Mouse (Mus musculus): ENCODE measurements around the gene Plch1.

Plch1 gene

GRCm38 (mm10) chr3:63899309-63899695 is at the start of gene Plch1:
Gene Plch1, minus strand, starts transcription at chr3:63899472.
- CTCF ChIA-PET = no interaction called here

- CTCF ChIA-PET = no interaction called here
Observed at GRCm38 (mm10) chr3:63941204-63941850, 42.1 kb upstream of the Plch1 start.

DNA sequence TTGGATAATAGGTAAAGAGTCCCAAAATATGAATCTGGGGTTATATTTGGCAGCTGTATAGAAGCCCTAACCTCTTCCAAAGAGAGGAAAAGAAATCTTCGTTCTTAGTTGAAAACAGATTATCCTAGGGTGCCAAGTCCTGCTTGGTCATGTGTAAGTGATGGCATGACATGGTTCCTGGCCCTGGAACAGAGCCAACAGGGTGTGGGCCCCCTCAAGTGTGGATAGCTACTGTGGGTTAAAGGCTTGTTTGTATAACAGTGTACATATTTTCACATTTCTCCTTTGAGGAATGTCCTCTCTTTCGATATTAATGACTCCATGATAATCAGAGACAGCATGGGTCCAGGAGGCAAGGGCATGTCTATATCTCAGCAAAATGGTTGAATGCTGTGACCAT is 39.7 kb upstream of the Plch1 start:
- CTCF ChIA-PET = no interaction called here

DNA sequence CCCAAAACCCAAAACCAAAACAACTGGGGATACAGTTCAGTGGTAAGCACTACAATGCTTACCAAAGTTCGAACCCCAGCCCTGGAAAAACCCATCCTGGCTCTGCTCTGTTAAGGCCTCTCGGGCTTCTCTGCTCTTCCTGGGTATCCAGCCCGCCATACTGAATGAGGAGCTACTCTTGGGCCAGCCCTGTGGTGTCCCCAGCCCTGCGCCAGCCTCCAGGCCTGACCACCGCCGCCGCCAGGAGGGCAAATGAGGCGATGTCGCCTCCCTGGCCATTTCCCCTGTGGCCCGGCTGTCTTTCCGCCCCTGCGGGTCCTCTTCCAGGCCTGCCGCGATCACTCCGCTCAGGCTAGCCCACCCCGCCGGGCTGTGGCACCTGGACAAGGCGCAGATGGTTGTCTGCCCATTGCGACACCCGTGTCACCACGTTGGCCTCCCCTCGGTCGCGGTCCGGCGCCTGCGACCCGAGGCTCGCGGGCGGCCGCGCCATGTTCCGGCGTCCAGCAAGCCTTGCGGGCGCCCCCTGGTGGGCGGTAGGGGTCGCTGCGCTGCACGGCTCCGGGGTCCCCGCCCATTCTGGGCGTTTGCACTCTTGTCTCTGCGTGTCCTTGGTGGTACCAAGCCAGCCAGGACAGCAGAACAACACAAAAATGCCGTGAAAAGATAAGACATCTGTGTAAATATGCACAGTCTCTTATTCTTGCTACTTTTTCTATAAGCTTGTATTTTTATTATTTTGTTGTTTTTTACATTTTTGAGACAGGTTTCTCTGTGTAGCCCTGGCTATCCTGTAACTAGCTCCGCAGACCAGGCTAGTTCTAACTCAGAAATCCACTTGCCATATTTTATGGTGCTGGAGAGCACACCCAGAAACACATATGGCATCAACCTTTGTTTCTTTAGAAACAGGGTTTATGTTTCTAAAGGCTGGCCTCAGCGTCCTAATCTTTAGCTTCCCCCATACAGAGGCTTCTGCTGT is 29.9 kb upstream of the Plch1 start, which contains the start of gene E130311K13Rik:
Gene E130311K13Rik, minus strand, starts transcription at position 595 of the 982 bp plus-strand sequence.
- CTCF ChIA-PET = interaction anchor here (0.7 to 1.3 kb wide), 2 partner anchors 34 to 374 kb away, joined by 3 to 4 read pairs; no protein-coding TSS in a partner anchor

- CTCF ChIA-PET = no interaction called here
Observed at GRCm38 (mm10) chr3:63919634-63920033, 20.4 kb upstream of the Plch1 start.

DNA sequence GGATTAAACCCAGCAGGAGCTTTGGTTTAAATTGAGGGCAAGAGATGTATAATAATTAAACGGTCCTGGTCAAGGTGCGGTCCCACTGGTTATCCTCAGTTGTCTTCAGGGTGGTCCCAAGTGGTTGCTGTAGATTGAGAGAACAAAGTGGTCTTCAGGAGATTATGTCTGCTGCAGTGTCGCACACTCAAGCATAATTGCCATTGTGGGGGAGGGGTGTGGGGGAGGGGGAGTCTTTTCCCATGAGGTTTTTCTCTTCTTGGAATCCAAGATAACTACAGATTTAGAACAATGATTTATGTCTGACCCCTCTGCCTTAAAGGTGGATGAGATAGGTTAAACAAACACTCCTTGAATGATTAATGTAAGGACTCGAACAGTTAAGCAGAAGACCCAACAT is 11.0 kb upstream of the Plch1 start:
- CTCF ChIA-PET = no interaction called here

GRCm38 (mm10) chr3:63905241-63905640 is 6.0 kb upstream of the Plch1 start:
- CTCF ChIA-PET = no interaction called here

DNA sequence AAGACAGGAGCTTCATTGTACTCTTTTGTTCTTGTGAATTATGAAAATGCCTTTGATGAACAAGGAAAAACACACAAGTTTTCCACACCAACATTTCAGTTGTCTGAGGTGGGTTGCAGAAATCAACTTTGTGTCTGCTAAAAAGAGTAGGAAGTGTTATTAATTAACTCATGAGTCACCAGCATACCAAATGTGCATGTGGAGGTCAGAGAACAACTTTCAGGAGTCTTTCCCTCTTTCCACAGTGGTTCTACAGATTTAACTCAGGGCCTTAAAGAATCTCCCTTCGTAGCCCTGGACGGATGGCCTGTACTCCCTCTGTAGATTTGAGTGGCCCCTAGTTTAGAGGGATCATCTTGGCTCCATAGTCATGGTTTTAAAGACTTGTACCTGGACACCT is 4.9 kb upstream of the Plch1 start:
- CTCF ChIA-PET = no interaction called here

DNA sequence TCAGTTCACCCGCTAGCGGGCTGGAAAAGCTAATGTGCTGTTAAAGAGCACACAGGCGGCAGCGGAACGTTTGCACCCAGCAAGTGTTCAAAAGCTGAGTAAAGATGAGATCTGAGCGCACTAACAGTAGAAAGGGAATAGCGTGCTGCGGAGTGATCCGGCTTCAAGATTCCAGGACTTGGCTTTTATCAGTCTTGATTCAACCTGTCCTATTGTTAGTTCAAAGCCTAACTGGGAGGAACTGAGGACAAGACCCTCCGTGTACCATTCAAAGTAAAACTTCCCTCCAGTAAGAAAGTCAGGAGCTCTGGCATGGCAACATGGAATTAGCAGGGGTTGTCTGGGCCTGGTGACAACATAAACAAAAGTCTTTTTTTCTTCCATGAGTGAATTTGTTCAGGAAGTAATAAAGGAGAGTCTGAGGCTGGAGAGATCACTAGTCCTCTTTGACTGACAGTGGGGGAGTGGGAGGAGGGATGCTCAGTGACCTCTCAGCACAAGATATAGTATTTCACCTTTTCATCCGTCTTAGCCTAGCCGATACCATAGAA is 824 bp upstream of the Plch1 start:
- CTCF ChIA-PET = no interaction called here

DNA sequence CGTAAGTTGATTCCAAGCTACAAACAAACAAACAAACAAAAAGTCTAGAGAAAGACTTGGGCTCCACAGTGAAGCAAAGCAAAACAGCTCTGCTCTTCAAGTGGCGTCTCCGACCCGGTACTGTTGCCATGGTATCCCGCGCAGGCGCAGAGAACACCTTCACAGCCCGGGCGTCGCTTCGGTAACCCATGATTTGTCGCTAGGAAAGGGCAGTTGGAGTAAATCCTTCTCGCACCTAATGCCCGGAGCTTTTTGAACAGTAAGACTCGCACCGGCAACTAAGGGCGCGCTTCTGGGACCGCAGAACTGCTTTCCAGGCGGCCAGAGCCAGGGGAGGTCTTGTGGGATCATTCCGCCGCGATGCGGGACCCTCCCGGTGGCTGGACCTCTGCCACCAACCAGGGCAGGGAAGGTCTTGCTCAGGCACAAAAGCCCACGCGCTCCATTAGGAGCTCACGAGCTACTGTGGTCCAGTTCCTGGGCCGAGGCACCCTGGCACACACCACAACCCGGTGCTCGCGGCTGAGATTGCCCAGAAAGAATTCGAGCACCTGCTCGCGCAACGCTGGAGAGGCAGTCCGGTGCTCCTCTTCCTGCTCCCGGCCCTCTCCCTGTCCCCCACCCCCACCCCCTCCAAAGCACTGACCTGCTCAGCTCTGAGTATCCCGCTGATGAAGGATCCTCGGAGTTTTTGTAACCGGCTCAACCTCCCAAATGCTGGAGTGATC is 527 bp downstream of the Plch1 start:
- CTCF ChIA-PET = no interaction called here

- CTCF ChIA-PET = no interaction called here
Observed at GRCm38 (mm10) chr3:63897177-63897576, 2.1 kb downstream of the Plch1 start.

DNA sequence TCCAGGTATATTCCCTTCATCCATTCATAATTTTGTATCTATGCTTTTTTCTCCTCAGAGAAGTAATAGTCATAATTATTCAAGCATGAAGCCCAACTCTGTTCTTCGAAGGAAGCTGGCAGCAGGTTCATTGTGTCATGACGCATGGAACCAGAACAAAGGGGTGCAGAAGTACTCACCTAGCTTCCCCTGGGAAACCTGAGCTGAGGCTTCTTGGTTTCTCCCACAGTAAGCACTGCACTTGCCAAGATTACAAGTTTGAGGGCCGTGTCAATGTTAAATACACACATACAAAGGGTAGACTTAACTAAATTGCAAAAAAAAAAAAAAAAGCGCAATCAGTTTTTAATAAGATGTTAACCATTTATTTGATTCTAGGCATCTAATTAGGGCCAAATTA is 3.0 kb downstream of the Plch1 start:
- CTCF ChIA-PET = no interaction called here

DNA sequence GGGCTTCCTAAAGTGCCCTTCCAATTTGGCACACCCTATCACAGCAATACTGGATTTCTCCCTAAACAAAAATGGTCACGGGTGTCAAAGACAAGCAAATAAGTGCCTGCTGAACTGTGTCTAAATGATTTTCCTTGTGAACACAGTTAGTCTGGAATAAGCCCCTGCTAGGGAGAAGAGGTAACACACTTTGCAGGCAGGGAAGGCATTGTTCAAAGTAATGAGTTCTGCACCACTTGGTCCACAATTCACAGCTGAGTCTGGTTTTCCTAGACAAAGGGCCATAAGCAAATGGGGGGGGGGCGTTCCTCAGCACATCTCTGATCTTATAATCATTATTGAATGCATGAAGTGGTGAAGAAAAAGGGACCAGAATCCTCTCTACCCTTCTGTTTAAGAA is 3.5 kb downstream of the Plch1 start:
- CTCF ChIA-PET = no interaction called here

DNA sequence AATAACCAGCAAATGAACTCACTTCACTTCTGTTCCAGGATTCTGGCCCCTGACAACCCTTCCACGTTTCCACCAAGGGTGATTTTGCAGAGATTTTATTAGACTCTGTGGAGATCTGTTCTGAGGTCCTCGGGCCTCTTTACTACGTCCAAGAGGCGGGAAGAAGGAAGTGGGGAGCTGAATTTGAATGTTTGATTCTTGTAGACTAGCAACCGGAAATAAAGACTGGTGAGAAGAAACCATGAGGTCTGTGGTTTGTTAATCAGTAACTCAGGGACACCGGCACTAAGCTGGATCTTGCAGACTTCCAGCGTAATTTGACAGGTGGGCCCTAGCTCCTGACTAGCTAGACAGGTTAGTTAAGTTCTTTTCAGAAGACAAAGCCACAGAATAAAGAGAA is 5.6 kb downstream of the Plch1 start:
- CTCF ChIA-PET = no interaction called here

- CTCF ChIA-PET = no interaction called here
Observed at GRCm38 (mm10) chr3:63892154-63892553, 7.1 kb downstream of the Plch1 start.

DNA sequence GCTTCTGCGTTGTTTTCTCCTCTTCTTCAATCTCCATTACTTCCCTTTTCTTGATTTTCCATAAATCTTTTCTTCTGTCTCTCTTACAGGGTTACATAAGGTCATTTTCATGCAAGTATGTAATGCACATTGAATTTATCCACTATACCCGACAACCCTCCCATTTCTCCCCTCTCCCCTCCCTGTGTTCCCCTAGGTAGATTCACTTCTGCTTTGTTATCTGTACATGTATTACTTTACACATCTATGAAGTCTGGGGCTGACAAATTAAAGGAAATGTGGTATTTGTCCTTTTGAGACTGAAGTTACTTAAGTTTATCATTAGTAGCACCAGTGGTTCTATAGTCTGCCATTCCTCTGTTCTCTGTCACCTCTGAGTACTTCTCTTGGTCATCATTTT is 18.2 kb downstream of the Plch1 start:
- CTCF ChIA-PET = no interaction called here

DNA sequence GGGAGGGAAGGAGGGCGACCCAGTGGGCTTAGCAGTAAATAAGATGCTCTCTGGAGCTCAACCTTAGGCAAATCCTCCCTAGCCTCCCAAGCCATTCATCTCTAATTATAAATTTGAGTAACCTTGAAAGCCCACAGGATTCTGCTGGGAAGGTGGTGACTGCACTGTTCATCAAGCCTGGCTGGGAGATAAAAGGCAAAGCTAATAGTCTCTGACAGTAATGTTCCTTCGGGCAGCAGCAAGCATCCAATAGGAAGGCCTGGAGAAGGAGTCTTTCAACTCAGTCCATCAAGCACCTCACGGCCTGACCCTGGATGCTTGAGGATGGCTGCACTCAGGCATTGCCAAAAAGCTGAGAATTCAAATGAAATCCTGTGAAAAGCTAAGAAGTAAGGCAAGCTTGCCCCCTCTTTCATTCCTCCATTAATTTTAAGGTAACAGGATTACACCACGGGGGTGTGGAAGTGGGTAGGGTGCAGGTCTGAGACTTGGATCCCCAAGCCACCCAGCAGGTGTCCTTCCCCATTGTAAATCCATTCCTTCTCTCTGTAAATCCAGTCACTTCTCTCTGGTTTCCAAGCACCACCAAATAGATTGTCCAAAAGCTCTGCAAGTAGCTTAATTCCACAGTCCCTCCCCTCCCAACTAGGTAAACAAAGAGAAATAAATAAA is 20.1 kb downstream of the Plch1 start:
- CTCF ChIA-PET = no interaction called here

DNA sequence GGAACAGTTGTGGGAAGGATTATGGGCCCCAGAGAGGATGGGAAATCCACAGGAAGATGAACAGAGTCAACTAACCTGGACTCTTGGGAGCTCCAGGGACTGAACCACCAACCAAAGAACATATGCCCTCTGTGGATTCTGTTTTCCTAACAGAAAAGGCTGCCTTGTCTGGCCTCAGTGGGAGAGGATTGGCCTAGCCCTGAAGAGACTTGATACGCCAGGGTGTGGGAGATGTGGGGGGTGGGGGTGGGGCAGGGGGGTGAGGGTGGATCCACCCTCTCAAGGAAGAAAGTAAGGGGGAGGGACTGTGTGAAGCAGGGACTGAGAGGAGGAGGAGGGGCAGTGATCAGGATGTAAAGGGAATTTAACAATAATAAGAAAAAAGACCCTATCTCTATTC is 26.5 kb downstream of the Plch1 start:
- CTCF ChIA-PET = no interaction called here

DNA sequence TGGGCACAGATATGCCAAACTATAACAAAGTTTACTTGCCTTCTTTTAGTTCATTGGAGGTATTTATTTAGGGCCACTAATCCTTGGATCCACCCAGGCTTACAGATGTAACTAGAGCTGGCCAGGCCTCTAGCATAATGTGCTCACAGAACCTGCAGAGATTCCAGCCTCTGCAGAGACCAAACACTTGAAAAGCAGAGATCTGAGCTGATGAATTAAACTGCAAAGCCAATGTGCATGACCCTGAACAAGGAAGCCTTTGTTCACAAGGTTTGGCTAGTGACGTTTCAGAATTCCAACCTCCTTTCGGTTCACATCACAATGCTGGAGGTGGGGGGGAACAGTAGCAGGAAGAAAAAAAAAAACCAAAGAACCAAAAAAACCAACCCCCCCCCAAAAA is 28.0 kb downstream of the Plch1 start:
- CTCF ChIA-PET = no interaction called here

DNA sequence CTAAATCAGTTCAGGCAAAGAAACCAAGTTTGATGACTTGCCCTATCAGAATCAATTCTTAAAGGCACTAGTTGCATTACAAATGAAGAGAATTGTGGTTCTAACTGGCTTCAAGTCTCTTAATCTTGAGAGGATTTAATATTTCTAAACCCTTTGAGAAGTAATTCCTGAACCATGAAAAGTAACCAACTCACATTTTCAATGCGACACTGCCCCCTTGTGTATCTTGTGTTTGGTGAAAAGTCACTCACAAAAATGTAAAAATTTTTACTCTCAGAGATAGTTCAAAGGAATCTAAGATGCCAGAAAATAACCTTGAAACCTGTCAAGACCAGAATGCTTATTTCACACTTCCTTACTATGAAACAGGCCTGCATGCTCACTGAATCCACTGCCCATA is 31.0 kb downstream of the Plch1 start:
- CTCF ChIA-PET = no interaction called here

DNA sequence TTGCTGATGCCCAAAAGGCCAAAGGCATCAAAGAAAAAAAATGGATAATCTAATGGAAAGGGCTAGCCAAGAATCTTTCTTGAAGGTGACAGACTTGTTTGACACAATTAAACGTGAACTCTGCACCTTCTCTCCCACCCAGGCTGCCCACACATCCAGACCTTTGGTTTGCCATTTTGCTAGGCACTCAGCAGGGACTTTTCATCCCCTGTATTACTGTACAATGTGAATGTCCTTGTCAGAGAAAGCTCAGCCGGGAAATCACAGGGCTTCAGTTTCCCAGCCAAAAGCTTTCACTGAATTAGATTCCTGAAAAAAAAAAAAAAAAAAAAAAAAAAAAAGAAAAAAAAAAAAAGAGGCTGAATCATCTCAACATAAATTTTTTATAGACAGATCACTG is 34.2 kb downstream of the Plch1 start:
- CTCF ChIA-PET = interaction anchor here (0.5 to 0.7 kb wide), 2 partner anchors 26 to 423 kb away, joined by 4 to 9 read pairs; no protein-coding TSS in a partner anchor

DNA sequence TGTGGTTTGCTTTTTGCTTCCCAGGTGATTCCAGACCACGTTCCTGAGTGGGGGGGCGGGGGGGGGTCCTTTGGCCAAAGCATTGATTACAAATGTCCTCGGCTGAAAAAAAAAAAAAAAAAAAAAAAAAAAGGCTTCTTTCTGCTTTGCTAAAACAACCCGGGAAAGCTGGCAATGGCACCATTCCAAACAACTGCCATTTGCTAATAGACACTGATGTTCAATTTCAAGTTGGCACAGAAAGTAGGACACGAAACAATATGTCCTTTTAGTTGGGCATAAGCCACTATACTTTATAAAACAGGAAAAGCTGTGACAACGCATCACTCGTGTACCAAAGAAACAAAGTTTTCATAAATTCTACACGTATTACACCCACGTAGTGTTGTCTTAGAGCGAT is 36.6 kb downstream of the Plch1 start:
- CTCF ChIA-PET = no interaction called here

All from spleen, embryonic (tissue).